Mouse (Mus musculus) intestine, postnatal 0 days (tissue): ENCODE results near the gene Clpb. TPM values are rescaled to one million over a fixed set of nuclear protein-coding genes. Genes with fewer than 3 reads are reported as not detected.

Source experiments
- ATAC-seq: fragments of 200-750 bp; cut with Nextera tagmentation; 2 replicates; pipeline ENCODE4 v1.8.0; 2017; ENCODE audit warnings: mild to moderate bottlenecking, moderate TSS enrichment, moderate library complexity
- H3K27ac ChIP-seq: fragments of 300-500 bp; sonication (generic); 2 replicates; pipeline ENCODE4 v1.5.1; 2014; ENCODE audit warnings: mild to moderate bottlenecking, low read depth, low read length, moderate library complexity
- H3K27me3 ChIP-seq: fragments of 300-500 bp; sonication (generic); replicated peaks from 2 replicates; pipeline ENCODE4 v1.6.1; 2014; ENCODE audit warnings: low read length, mixed read lengths; ENCODE audit not compliant: control insufficient read depth, insufficient read depth
- H3K36me3 ChIP-seq: fragments of 300-500 bp; sonication (generic); 2 replicates; pipeline ENCODE4 v1.6.1; 2014; ENCODE audit warnings: mild to moderate bottlenecking, moderate library complexity; ENCODE audit not compliant: control insufficient read depth, insufficient read depth
- H3K4me1 ChIP-seq: fragments of 300-500 bp; sonication (generic); replicated peaks from 2 replicates; pipeline ENCODE4 v1.6.1; 2014; ENCODE audit warnings: antibody characterized with exemption, low read length, mixed read lengths; ENCODE audit not compliant: control insufficient read depth, insufficient read depth
- H3K4me2 ChIP-seq: fragments of 300-500 bp; sonication (generic); replicated peaks from 2 replicates; pipeline ENCODE4 v1.6.1; 2014; ENCODE audit warnings: low read depth, mild to moderate bottlenecking, moderate library complexity
- H3K4me3 ChIP-seq: fragments of 300-500 bp; sonication (generic); 2 replicates; pipeline ENCODE4 v1.5.1; 2014; ENCODE audit warnings: low read depth, low read length
- H3K9ac ChIP-seq: fragments of 300-500 bp; sonication (generic); 2 replicates; pipeline ENCODE4 v1.6.1; 2014; ENCODE audit warnings: mild to moderate bottlenecking, low read depth, low read length
- H3K9me3 ChIP-seq: fragments of 300-500 bp; sonication (generic); 2 replicates; pipeline ENCODE4 v1.6.1; 2016; ENCODE audit warnings: mixed run types; ENCODE audit not compliant: control insufficient read depth
- CTCF ChIP-seq: sonication (generic); IDR thresholded peaks from 2 replicates; pipeline ENCODE4 v1.5.1; 2016; ENCODE audit warnings: low read depth, mild to moderate bottlenecking, control low read depth, antibody characterized with exemption, moderate library complexity
- WGBS: fragments of 180-500 bp; shearing (Covaris S2); extraction: QIAGEN DNeasy Blood & Tissue Kit; methylation state at CpG from one replicate; pipeline ENCODE4 v1.1.7; 2014; 5-methylcytosine and 5-hydroxymethylcytosine counted together
- polyA plus RNA-seq: library from polyadenylated mRNA; unstranded; fragments of >200 nt; fragmentation: Nextera tagmentation; extraction: Ambion mirVana; gene quantifications from 2 replicates; pipeline ENCODE4 v1.2.1, GENCODE M21; 2015

Gene Clpb
- polyA plus RNA-seq, 1 experiment from 2014 or later, result 14.9 TPM

DNA sequence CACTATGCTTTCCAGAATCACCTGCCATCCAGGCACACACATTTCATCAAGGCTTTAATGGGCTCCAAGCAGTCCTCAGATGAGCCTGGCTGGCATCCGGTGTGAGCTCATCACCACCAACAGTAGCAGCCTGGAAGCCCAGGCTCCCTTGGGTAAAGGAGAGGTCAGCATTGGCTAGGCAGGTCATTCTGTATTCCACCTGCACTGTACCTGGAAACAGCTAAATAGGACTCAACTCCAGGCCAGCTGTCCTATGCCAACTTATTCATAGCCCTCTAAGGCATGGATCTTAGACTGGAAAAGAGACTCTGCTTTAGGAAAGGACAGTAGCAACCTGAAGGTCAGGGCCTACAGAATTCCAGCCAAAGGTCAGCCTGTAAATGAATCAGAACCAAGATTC lies 68.7 kb downstream of the Clpb start:
- TF ChIP-seq CTCF, result no peak
- no peak overlapping the region for H3K4me3 ChIP-seq
- H3K9me3 ChIP-seq, result no peaks in the 10 kb centered on the region
- H3K4me2 ChIP-seq, result no peak overlapping the region
- H3K9ac ChIP-seq, result no peak overlapping the region
- no peaks in the 10 kb centered on the region for H3K4me1 ChIP-seq
- H3K27me3 ChIP-seq, result no peaks in the 10 kb centered on the region
- peaks cover 5% of the 10 kb centered on the region; the same call in 1 of the 2 replicates for H3K36me3 ChIP-seq
- H3K27ac ChIP-seq, result no peak overlapping the region
- ATAC-seq, result no peak
- 96% methylated on average over 1 of the region's 1 CpGs for WGBS

DNA sequence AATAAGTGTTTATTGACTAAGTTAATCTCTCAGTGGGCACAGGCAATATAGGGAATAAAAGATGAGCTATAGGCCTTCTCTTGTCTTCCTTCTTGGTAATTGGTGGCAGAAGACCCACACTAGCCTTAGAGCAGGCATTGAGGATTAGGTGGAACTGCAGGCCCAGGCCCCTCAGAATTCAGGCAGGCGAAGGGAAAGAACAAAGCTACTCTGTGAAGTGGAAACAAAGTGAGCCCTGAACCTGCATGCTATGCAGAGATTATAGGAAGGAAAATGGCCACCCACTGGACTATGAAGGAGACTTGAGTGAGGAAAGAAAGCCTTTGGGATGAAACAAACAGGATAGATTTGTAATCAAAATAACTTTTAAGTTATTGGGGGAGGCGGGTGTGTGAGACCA lies 69.6 kb downstream of the Clpb start:
- Histone ChIP-seq H3K9me3 (no peaks in the 10 kb centered on the region), H3K27ac (no peak overlapping the region), H3K4me2 (no peak overlapping the region), H3K36me3 (no peaks in the 10 kb centered on the region), H3K9ac (no peak overlapping the region), H3K4me3 (no peak overlapping the region), H3K4me1 (no peaks in the 10 kb centered on the region), H3K27me3 (no peaks in the 10 kb centered on the region)
- 94% methylated on average over 2 of the region's 2 CpGs for WGBS
- ATAC-seq, result no peak
- no peak for TF ChIP-seq CTCF

- 100% methylated on average over 1 of the region's 1 CpGs for WGBS
- TF ChIP-seq CTCF, result no peak
These were observed 71.9 kb downstream of the Clpb start for GRCm38 (mm10) chr7:101735297-101735696.

GRCm38 (mm10) chr7:101737735-101738134 lies 74.3 kb downstream of the Clpb start:
- H3K9ac ChIP-seq, result no peak overlapping the region
- no peak overlapping the region for H3K4me2 ChIP-seq
- no peaks in the 10 kb centered on the region for H3K9me3 ChIP-seq
- TF ChIP-seq CTCF, result no peak
- H3K27me3 ChIP-seq, result no peaks in the 10 kb centered on the region
- no peak overlapping the region for H3K4me3 ChIP-seq
- H3K4me1 ChIP-seq, result no peaks in the 10 kb centered on the region
- H3K27ac ChIP-seq, result no peak overlapping the region
- 57% methylated on average over 3 of the region's 3 CpGs for WGBS
- ATAC-seq, result no peak
- H3K36me3 ChIP-seq, result no peaks in the 10 kb centered on the region

More at GRCm38 (mm10) chr7:101735297-101735696, 71.9 kb downstream of the Clpb start:
- Histone ChIP-seq H3K27me3 (no peaks in the 10 kb centered on the region), H3K9ac (no peak overlapping the region), H3K36me3 (no peaks in the 10 kb centered on the region), H3K4me1 (no peaks in the 10 kb centered on the region), H3K27ac (no peak overlapping the region), H3K9me3 (no peaks in the 10 kb centered on the region), H3K4me2 (no peak overlapping the region), H3K4me3 (no peak overlapping the region)
- no peak for ATAC-seq

DNA sequence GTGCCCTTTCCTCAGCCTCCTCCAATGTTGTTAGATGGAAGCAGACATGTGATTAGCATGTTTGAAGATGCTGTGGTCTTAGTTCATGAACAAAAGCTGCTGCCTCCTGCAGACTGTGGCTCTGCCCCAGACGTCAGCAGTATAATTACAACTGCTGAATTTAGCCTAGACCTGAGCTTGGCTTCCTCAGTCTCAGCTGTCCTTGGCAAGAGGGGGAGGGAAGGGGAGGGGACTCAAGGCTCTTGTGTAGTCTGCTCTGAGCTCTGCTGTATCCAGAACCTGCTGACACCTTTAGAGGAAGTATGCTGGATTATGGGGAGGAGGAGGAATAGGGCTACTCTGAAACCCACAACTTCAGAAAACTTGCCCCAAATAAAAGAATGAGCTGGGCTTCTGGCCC lies 76.2 kb downstream of the Clpb start:
- no peaks in the 10 kb centered on the region for H3K36me3 ChIP-seq
- no peaks in the 10 kb centered on the region for H3K27me3 ChIP-seq
- no peak overlapping the region for H3K27ac ChIP-seq
- no peak for TF ChIP-seq CTCF
- ATAC-seq, result 0 out of 2 replicates have a peak, but pooled peaks have one; percentile 8
- H3K4me3 ChIP-seq, result no peak overlapping the region
- 52% methylated on average over 1 of the region's 1 CpGs for WGBS
- no peak overlapping the region for H3K4me2 ChIP-seq
- no peak overlapping the region for H3K9ac ChIP-seq
- H3K4me1 ChIP-seq, result no peaks in the 10 kb centered on the region
- H3K9me3 ChIP-seq, result no peaks in the 10 kb centered on the region

GRCm38 (mm10) chr7:101743487-101743886 lies 80.1 kb downstream of the Clpb start:
- WGBS, result 38% methylated on average over 4 of the region's 4 CpGs
- no peak for ATAC-seq
- no peak for TF ChIP-seq CTCF

More at GRCm38 (mm10) chr7:101743487-101743886, 80.1 kb downstream of the Clpb start:
- Histone ChIP-seq H3K9ac (no peak overlapping the region), H3K4me1 (no peaks in the 10 kb centered on the region), H3K27ac (no peak overlapping the region), H3K4me3 (no peak overlapping the region), H3K36me3 (no peaks in the 10 kb centered on the region), H3K4me2 (no peak overlapping the region), H3K27me3 (no peaks in the 10 kb centered on the region), H3K9me3 (no peaks in the 10 kb centered on the region)
